Mouse (Mus musculus) small intestine, adult 2 months (tissue): ENCODE measurements around the gene Ece2. TPM values are rescaled to one million over a fixed set of nuclear protein-coding genes. Genes with fewer than 3 reads are reported as not detected.
A peak's percentile ranks its signal among the peaks of the same experiment; 100 is the strongest.

Source experiments
- H3K27ac ChIP-seq: fragments of 200-500 bp; 2 replicates; pipeline ENCODE4 v1.5.1; 2012; ENCODE audit warnings: low read depth, low read length, control low read depth, inconsistent platforms; ENCODE audit not compliant: insufficient read depth
- H3K27me3 ChIP-seq: fragments of 200-500 bp; 2 replicates; pipeline ENCODE4 v1.6.1; 2012; ENCODE audit warnings: mild to moderate bottlenecking, moderate library complexity, low read length, inconsistent platforms; ENCODE audit not compliant: control insufficient read depth, insufficient read depth
- H3K36me3 ChIP-seq: fragments of 200-500 bp; 2 replicates; pipeline ENCODE4 v1.6.1; 2012; ENCODE audit warnings: mild to moderate bottlenecking, low read length, control low read depth, inconsistent platforms; ENCODE audit not compliant: control insufficient read depth, insufficient read depth
- H3K4me1 ChIP-seq: fragments of 200-500 bp; 2 replicates; pipeline ENCODE4 v1.6.1; 2012; ENCODE audit warnings: low read length, inconsistent platforms, mixed read lengths; ENCODE audit not compliant: control insufficient read depth, insufficient read depth, insufficient read length
- H3K4me3 ChIP-seq: fragments of 200-500 bp; 2 replicates; pipeline ENCODE4 v1.5.1; 2012; ENCODE audit warnings: low read depth, mild to moderate bottlenecking, control low read depth, inconsistent platforms, low read length, moderate library complexity
- CTCF ChIP-seq: fragments of 200-500 bp; IDR thresholded peaks from 2 replicates; pipeline ENCODE4 v1.5.1; 2012; ENCODE audit warnings: low read depth, mild to moderate bottlenecking, control low read depth, inconsistent platforms, low read length, moderate library complexity, mixed read lengths; ENCODE audit not compliant: insufficient replicate concordance, insufficient read length; ENCODE audit errors: extremely low read depth
- POLR2A ChIP-seq: fragments of 200-500 bp; IDR thresholded peaks from 2 replicates; pipeline ENCODE4 v1.6.1; 2012; ENCODE audit warnings: low read depth, mild to moderate bottlenecking, control low read depth, inconsistent platforms, low read length, moderate library complexity
- WGBS: fragments of 180-500 bp; shearing (Covaris S2); methylation state at CpG from one replicate; pipeline ENCODE4 v1.1.7; 2018; 5-methylcytosine and 5-hydroxymethylcytosine counted together
- polyA plus RNA-seq: library from polyadenylated mRNA; depleted of rRNA; stranded (reverse); fragments of >200 nt; gene quantifications from 2 replicates; pipeline ENCODE4 v1.2.3, GENCODE M21; 2012; rRNA removed

Gene Ece2
- polyA plus RNA-seq, 1 experiment = 0.19 TPM

DNA sequence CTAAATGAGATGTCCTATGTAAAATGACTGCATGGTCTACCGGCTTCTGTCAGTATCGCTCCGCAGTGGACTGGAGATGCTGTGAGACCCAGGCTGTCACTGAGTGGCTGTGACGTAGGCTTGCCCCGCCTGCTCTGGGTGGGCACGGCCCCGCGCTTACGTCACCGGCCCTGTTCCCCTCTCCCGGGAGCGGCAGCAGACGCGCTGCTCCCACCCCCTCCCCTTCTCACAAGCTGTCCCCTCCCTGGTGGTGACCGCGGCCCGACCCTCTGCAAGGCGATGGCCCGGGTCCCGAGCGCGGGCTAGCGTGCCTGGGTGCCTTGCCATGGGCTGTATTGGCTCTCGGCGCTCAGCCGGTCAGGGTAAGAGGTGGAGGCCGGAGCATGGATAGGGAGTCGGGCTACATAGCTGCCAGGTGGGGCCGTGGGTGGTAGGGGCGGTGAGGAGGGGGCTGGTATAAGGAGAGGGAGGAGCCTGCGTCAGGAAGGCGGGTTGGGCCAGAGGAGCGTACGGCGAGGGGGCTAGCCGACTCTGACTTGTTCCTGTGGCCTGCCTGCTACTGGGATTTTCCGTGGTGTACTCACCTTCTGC lies 63.6 kb downstream of the Ece2 start, which contains the start of gene Fam131a:
Gene Fam131a (plus strand): TSS at position 131 of the 591 bp plus-strand sequence.
- peaks cover 17% of the 10 kb centered on the region for H3K27me3 ChIP-seq
- WGBS = under 1% methylated on average over 37 of the region's 37 CpGs
- 0 out of 2 replicates have a peak within 1 kb of the TSS, but pooled peaks have one; percentile 21 for H3K27ac ChIP-seq
- peaks cover 36% of the 10 kb centered on the region for H3K36me3 ChIP-seq
- H3K4me1 ChIP-seq = peaks cover 8% of the 10 kb centered on the region
- TF ChIP-seq POLR2A = no peak; the same call in 1 of the 2 replicates
- peak within 1 kb of the TSS; percentile 60 for H3K4me3 ChIP-seq

DNA sequence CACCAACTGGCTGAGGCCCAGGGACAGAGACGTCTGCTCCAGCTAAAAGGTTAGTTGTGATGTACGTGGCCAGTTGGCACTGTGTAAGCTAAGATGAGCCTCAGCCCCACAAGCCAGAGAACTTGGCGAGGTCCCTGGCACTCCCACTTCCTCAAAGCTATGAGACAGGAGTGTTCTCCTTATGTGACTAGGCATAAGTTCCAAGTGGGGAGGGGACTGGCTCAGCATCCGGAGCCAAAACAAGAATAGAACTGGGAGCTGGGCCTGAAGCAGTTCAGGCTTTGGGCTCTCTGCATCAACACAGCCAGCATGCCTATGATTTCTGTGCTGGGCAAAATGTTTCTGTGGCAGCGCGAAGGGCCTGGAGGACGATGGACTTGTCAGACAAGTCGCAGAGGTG lies 65.2 kb downstream of the Ece2 start:
- H3K36me3 ChIP-seq = peaks cover 20% of the 10 kb centered on the region
- H3K4me3 ChIP-seq = no peak overlapping the region
- WGBS = 67% methylated on average over 8 of the region's 8 CpGs
- peaks cover 8% of the 10 kb centered on the region for H3K4me1 ChIP-seq
- H3K27ac ChIP-seq = 0 out of 2 replicates have a peak overlapping the region, but pooled peaks have one; percentile 14
- no peak for TF ChIP-seq CTCF
- no peak for TF ChIP-seq POLR2A
- H3K27me3 ChIP-seq = peaks cover 17% of the 10 kb centered on the region

DNA sequence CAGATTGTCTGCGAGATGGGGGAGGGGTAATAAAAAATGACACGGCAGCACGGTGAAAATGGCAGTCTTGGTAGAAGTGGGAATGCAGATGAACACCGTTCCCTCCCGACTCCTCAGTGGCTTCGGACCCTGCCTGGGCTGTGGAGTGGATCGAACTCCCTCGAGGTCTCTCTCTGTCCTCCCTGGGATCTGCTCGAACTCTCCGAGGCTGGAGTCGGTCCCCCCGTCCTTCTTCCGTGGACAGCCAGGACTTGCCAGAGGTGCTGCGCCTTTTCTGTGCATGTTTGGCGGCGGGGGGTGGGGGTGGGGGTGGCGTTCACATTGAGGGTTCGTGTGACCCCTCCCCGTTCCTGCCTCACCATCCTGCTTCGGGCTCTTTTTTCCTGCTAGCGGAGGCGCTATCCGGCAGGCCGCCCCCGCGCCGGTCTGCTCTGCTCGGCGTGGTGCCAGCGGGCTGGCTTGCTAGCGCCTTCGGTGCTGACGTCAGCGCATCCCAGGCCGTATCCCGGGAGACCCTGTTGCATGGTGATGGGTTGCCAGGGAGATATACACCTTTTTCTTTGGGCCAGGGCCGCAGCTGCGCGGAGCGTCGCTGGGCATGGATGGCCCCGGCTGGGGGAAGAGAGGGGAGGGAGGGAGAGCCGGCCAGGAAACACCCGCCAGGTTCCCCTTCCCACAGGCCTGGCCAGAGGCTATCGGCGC lies 66.1 kb downstream of the Ece2 start:
- WGBS = 8% methylated on average over 46 of the region's 46 CpGs
- peaks cover 17% of the 10 kb centered on the region for H3K27me3 ChIP-seq
- H3K4me3 ChIP-seq = peak overlapping the region; percentile 40
- peaks cover 8% of the 10 kb centered on the region for H3K4me1 ChIP-seq
- H3K36me3 ChIP-seq = peaks cover 13% of the 10 kb centered on the region
- no peak for TF ChIP-seq POLR2A
- TF ChIP-seq CTCF = no peak
- no peak overlapping the region for H3K27ac ChIP-seq

Other genes with a start within 250 kb of the Ece2 start
- 17.7 and 19.1 TPM in 2 replicates for gene Abcc5, start 203.4 kb upstream of the Ece2 start, polyA plus RNA-seq
- gene Eif2b5, start 131.0 kb upstream of the Ece2 start, polyA plus RNA-seq = 11.7 and 16.1 TPM in 2 replicates
- gene Dvl3, start 112.8 kb upstream of the Ece2 start, polyA plus RNA-seq = 33.8 and 52.4 TPM in 2 replicates
- 177 and 508 TPM in 2 replicates for gene Ap2m1, start 94.3 kb upstream of the Ece2 start, polyA plus RNA-seq
- gene Abcf3, start 81.3 kb upstream of the Ece2 start, polyA plus RNA-seq = 10.0 and 15.0 TPM in 2 replicates
- gene Vwa5b2, start 40.4 kb upstream of the Ece2 start, polyA plus RNA-seq = 4.6 and 6.8 TPM in 2 replicates
- 6.6 and 7.2 TPM in 2 replicates for gene Eef1akmt4, start 18.2 kb upstream of the Ece2 start, polyA plus RNA-seq
- 0.08 TPM in 1 of 2 replicates, not detected in the other for gene Gm49333, start 18.2 kb upstream of the Ece2 start, polyA plus RNA-seq
- gene Alg3, start 18.1 kb upstream of the Ece2 start, polyA plus RNA-seq = 16.8 and 18.6 TPM in 2 replicates
- 3.1 and 6.7 TPM in 2 replicates for gene Camk2n2, start 8.5 kb upstream of the Ece2 start, polyA plus RNA-seq
- gene Psmd2, start 21.8 kb downstream of the Ece2 start, polyA plus RNA-seq = 24.5 and 45.0 TPM in 2 replicates
- 213 and 340 TPM in 2 replicates for gene Eif4g1, start 38.5 kb downstream of the Ece2 start, polyA plus RNA-seq
- gene Fam131a, start 63.4 kb downstream of the Ece2 start, polyA plus RNA-seq = 2.5 and 3.9 TPM in 2 replicates
- 4.3 and 10.6 TPM in 2 replicates for gene Polr2h, start 87.8 kb downstream of the Ece2 start, polyA plus RNA-seq
- 102 and 218 TPM in 2 replicates for gene Clcn2, start 87.9 kb downstream of the Ece2 start, polyA plus RNA-seq
- 2.2 and 3.3 TPM in 2 replicates for gene Chrd, start 103.3 kb downstream of the Ece2 start, polyA plus RNA-seq
- 2.0 and 4.0 TPM in 2 replicates for gene Thpo, start 104.7 kb downstream of the Ece2 start, polyA plus RNA-seq